Mouse (Mus musculus): ENCODE measurements around the gene 1700019N19Rik. TPM values are rescaled to one million over a fixed set of nuclear protein-coding genes. Genes with fewer than 3 reads are reported as not detected.

The 1700019N19Rik gene
- total RNA-seq (2021) = not detected
- long read RNA-seq, experiment 1 = 0 reads
- long read RNA-seq, experiment 2 = 0 reads

GRCm38 (mm10) chr19:58794284-58794683 is at the start of gene 1700019N19Rik:
Gene 1700019N19Rik, minus strand, starts transcription at chr19:58794461.
- H3K4me3 ChIP-seq = no peak within 1 kb of the TSS
- TF ChIP-seq CTCF (IDR thresholded peaks at IDR 0.05) = no peak
- intact Hi-C loops (cut with DNase I) = no loop called here
- no peak within 1 kb of the TSS for H3K27ac ChIP-seq
- no peak for DNase-seq (ENCODE audit: extremely low spot score in 1 of 2, low spot score in 2 of 2)

GRCm38 (mm10) chr19:58843606-58844005 is 49.3 kb upstream of the 1700019N19Rik start:
- no peak for TF ChIP-seq CTCF (IDR thresholded peaks at IDR 0.05)
- no peak overlapping the region for H3K27ac ChIP-seq
- no peak for DNase-seq (ENCODE audit: extremely low spot score in 1 of 2, low spot score in 2 of 2)
- H3K4me3 ChIP-seq = no peak overlapping the region
- intact Hi-C loops (cut with DNase I) = no loop called here

- H3K4me3 ChIP-seq = no peak overlapping the region
- intact Hi-C loops (cut with DNase I) = no loop called here
- DNase-seq (ENCODE audit: extremely low spot score in 1 of 2, low spot score in 2 of 2) = no peak
- TF ChIP-seq CTCF (IDR thresholded peaks at IDR 0.05) = no peak
- H3K27ac ChIP-seq = no peak overlapping the region
Measured at GRCm38 (mm10) chr19:58840721-58841271, 46.5 kb upstream of the 1700019N19Rik start.

- no peak for TF ChIP-seq CTCF (IDR thresholded peaks at IDR 0.05)
- no peak for DNase-seq (ENCODE audit: extremely low spot score in 1 of 2, low spot score in 2 of 2)
- no peak overlapping the region for H3K27ac ChIP-seq
- H3K4me3 ChIP-seq = no peak overlapping the region
- intact Hi-C loops (cut with DNase I) = no loop called here
Measured at GRCm38 (mm10) chr19:58839806-58840205, 45.5 kb upstream of the 1700019N19Rik start.

GRCm38 (mm10) chr19:58839345-58839744 is 45.1 kb upstream of the 1700019N19Rik start:
- no peak for TF ChIP-seq CTCF (IDR thresholded peaks at IDR 0.05)
- intact Hi-C loops (cut with DNase I) = no loop called here
- Histone ChIP-seq H3K27ac (no peak overlapping the region), H3K4me3 (no peak overlapping the region)
- no peak for DNase-seq (ENCODE audit: extremely low spot score in 1 of 2, low spot score in 2 of 2)

GRCm38 (mm10) chr19:58838706-58839105 is 44.4 kb upstream of the 1700019N19Rik start:
- Histone ChIP-seq H3K4me3 (no peak overlapping the region), H3K27ac (no peak overlapping the region)
- no peak for TF ChIP-seq CTCF (IDR thresholded peaks at IDR 0.05)
- no peak for DNase-seq (ENCODE audit: extremely low spot score in 1 of 2, low spot score in 2 of 2)
- intact Hi-C loops (cut with DNase I) = no loop called here

GRCm38 (mm10) chr19:58833639-58834180 is 39.4 kb upstream of the 1700019N19Rik start:
- intact Hi-C loops (cut with DNase I) = no loop called here
- Histone ChIP-seq H3K4me3 (no peak overlapping the region), H3K27ac (no peak overlapping the region)
- no peak for TF ChIP-seq CTCF (IDR thresholded peaks at IDR 0.05)
- DNase-seq (ENCODE audit: extremely low spot score in 1 of 2, low spot score in 2 of 2) = no peak

GRCm38 (mm10) chr19:58832988-58833387 is 38.7 kb upstream of the 1700019N19Rik start:
- Histone ChIP-seq H3K4me3 (no peak overlapping the region), H3K27ac (no peak overlapping the region)
- no peak for DNase-seq (ENCODE audit: extremely low spot score in 1 of 2, low spot score in 2 of 2)
- intact Hi-C loops (cut with DNase I) = no loop called here
- TF ChIP-seq CTCF (IDR thresholded peaks at IDR 0.05) = no peak

- intact Hi-C loops (cut with DNase I) = loop anchor here (2.0 kb wide), 1 partner anchor 27 kb away; no protein-coding TSS in a partner anchor
- no peak for DNase-seq (ENCODE audit: extremely low spot score in 1 of 2, low spot score in 2 of 2)
- TF ChIP-seq CTCF (IDR thresholded peaks at IDR 0.05) = no peak
- no peak overlapping the region for H3K4me3 ChIP-seq
- H3K27ac ChIP-seq = peak overlapping the region; percentile 51; the same call in 1 of the 2 replicates
Measured at GRCm38 (mm10) chr19:58831280-58831922, 37.1 kb upstream of the 1700019N19Rik start.

- TF ChIP-seq CTCF (IDR thresholded peaks at IDR 0.05) = no peak
- H3K4me3 ChIP-seq = no peak overlapping the region
- DNase-seq (ENCODE audit: extremely low spot score in 1 of 2, low spot score in 2 of 2) = no peak
- peak overlapping the region; percentile 69 for H3K27ac ChIP-seq
- intact Hi-C loops (cut with DNase I) = loop anchor here (2.0 kb wide), 1 partner anchor 29 kb away; no protein-coding TSS in a partner anchor
Measured at GRCm38 (mm10) chr19:58830182-58830581, 35.9 kb upstream of the 1700019N19Rik start.

- DNase-seq (ENCODE audit: extremely low spot score in 1 of 2, low spot score in 2 of 2) = peak; percentile 55 to 72
- intact Hi-C loops (cut with DNase I) = no loop called here
- TF ChIP-seq CTCF (IDR thresholded peaks at IDR 0.05) = no peak
- H3K27ac ChIP-seq = peak overlapping the region; percentile 71
- no peak overlapping the region for H3K4me3 ChIP-seq
Measured at GRCm38 (mm10) chr19:58829575-58829974, 35.3 kb upstream of the 1700019N19Rik start.

GRCm38 (mm10) chr19:58827656-58828055 is 33.4 kb upstream of the 1700019N19Rik start:
- peak overlapping the region; percentile 18; the same call in 1 of the 2 replicates for H3K27ac ChIP-seq
- intact Hi-C loops (cut with DNase I) = no loop called here
- DNase-seq (ENCODE audit: extremely low spot score in 1 of 2, low spot score in 2 of 2) = no peak
- peak; percentile 12 for TF ChIP-seq CTCF (IDR thresholded peaks at IDR 0.05)
- H3K4me3 ChIP-seq = no peak overlapping the region

Measured in left cerebral cortex, adult 2 months (tissue).